11 mouse cellular contexts compared by ENCODE assay signal in the genomic region with DNA sequence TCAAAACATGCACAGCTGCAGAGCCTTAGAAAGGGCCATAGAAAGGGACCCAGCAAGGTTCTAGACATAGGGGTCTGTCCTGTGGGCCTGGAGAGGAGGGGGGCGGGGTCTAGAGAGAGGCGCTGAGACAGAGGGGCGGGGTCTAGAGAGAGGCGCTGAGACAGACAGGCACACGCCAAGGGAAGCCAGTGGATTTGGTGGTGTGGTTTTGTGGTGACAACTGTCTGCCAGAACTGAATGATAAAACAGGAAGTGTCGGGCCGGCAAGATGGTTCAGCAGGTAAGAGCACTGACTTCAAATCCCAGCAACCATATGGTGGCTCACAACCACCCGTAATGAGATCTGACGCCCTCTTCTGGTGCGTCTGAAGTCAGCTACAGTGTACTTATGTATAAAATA. TPM values are rescaled to one million over a fixed set of nuclear protein-coding genes. Genes with fewer than 3 reads are reported as not detected.
DNase-seq lines count a peak whose midpoint lies in the region; ATAC-seq lines count a peak whose summit lies in the region.
"Had no signal": no experiment of that assay in that cellular context is flagged by ENCODE, and none has a peak within 500 bp of the region (broad histone marks: within the 10 kb centered on the region; RNA-seq: fewer than 3 reads in every experiment).

No protein-coding gene starts in this region.

- H3K4me1 ChIP-seq in forebrain, embryonic 10.5 days = peaks cover 13% of the 10 kb centered on the region; the same call in 1 of the 2 replicates
- H3K4me1 ChIP-seq: midbrain, embryonic 13.5 days had no signal

- DNase-seq in embryo, embryonic 10.5 days (ENCODE audit: low spot score) = peak; percentile 50
- DNase-seq in embryo, embryonic 9.5 days (ENCODE audit: extremely low spot score) = no peak
- peak; percentile 54 for DNase-seq in 3134 (ENCODE audit: extremely low read depth, insufficient read length, low spot score)
- DNase-seq in T-cell, adult 2 months (ENCODE audit: low spot score) = peak; percentile 91
- no peak for DNase-seq in forebrain, embryonic 10.5 days (ENCODE audit: extremely low spot score, low spot score)
- no peak for DNase-seq in cerebellum, adult 18-20 months
- no peak for DNase-seq in adrenal gland, postnatal 14 days
- DNase-seq: kidney, adult 2 months had no signal

- H3K27me3 ChIP-seq in forebrain, embryonic 10.5 days (ENCODE audit: poor library complexity, severe bottlenecking) = no peaks in the 10 kb centered on the region
- H3K27me3 ChIP-seq: midbrain, embryonic 13.5 days had no signal

- WGBS in forebrain, embryonic 10.5 days = 30% methylated on average over 10 of the region's 10 CpGs

- H3K9me3 ChIP-seq in forebrain, embryonic 10.5 days = no peaks in the 10 kb centered on the region
- H3K9me3 ChIP-seq: heart, embryonic 10.5 days; midbrain, embryonic 13.5 days had no signal

- H3K4me3 ChIP-seq in forebrain, embryonic 10.5 days = no peak overlapping the region
- H3K4me3 ChIP-seq: heart, embryonic 10.5 days; midbrain, embryonic 13.5 days had no signal

- H3K36me3 ChIP-seq in forebrain, embryonic 10.5 days (replicated peaks) = no peaks in the 10 kb centered on the region
- H3K36me3 ChIP-seq: heart, embryonic 10.5 days; midbrain, embryonic 13.5 days had no signal

- H3K27ac ChIP-seq in forebrain, embryonic 10.5 days = no peak overlapping the region
- H3K27ac ChIP-seq: heart, embryonic 10.5 days; midbrain, embryonic 13.5 days had no signal

- peak; percentile 85 for ATAC-seq in megakaryocyte-erythroid progenitor cell, adult 5-6 weeks (replicated peaks; ENCODE audit: low FRiP score, low TSS enrichment, poor library complexity, severe bottlenecking)
- ATAC-seq: midbrain, embryonic 13.5 days had no signal

RNA-seq across cellular contexts. Expression of a gene that starts 19.1 kb away (rescaled TPM):
- 28.5 and 34.9 TPM in 2 replicates for total RNA-seq in megakaryocyte-erythroid progenitor cell, adult 5-6 weeks (2014; fragmentation: Nextera tagmentation)
- 8.5 and 9.6 TPM in 2 replicates for total RNA-seq in megakaryocyte-erythroid progenitor cell, adult 5-6 weeks (2017)
- polyA plus RNA-seq in forebrain, embryonic 10.5 days (2016; fragmentation: Nextera tagmentation; extraction: Ambion mirVana) = 9.6 and 11.8 TPM in 2 replicates
- 46.4 and 53.1 TPM in 2 replicates for total RNA-seq in adrenal gland, postnatal 14 days (2021)

Comparison
In these comparisons a context has a peak if more than half of its experiments do, and no peak if none do; other contexts are left out.
1. DNase-seq: peak in embryo, embryonic 10.5 days (single experiment), 3134 (single experiment) and T-cell, adult 2 months (single experiment); none in embryo, embryonic 9.5 days (single experiment), forebrain, embryonic 10.5 days (single experiment), cerebellum, adult 18-20 months (0 of 2) and adrenal gland, postnatal 14 days (single experiment).